9 mouse cellular contexts compared by ENCODE assay signal in genomic region chr2:104887882-104888566, GRCm38 (mm10). TPM values are rescaled to one million over a fixed set of nuclear protein-coding genes. Genes with fewer than 3 reads are reported as not detected.
DNase-seq lines count a peak whose midpoint lies in the region; ATAC-seq and TF ChIP-seq lines count a peak whose summit lies in the region.
"Had no signal": no experiment of that assay in that cellular context is flagged by ENCODE, and none has a peak within 500 bp of the region (broad histone marks: within the 10 kb centered on the region; RNA-seq: fewer than 3 reads in every experiment).

No protein-coding gene starts in this region.

- WGBS in lung, embryonic 14.5 days, result 19% methylated on average over 10 of the region's 10 CpGs

- no peaks in the 10 kb centered on the region for H3K9me3 ChIP-seq in lung, embryonic 14.5 days (ENCODE audit: low read depth, low read length)
- H3K9me3 ChIP-seq: limb, embryonic 12.5 days had no signal

- ATAC-seq in CD4-positive, CD25-positive, alpha-beta regulatory T cell, adult 4 months, result peak; percentile 79
- peak; percentile 62; the same call in 1 of the 2 replicates for ATAC-seq in lung, embryonic 14.5 days (ENCODE audit: insufficient read depth)

- TF ChIP-seq CTCF in lung, embryonic 14.5 days (IDR thresholded peaks at IDR 0.05; ENCODE audit: low read depth), result peak; percentile 94

- no peak overlapping the region for H3K27ac ChIP-seq in lung, embryonic 14.5 days (ENCODE audit: low read depth)
- H3K27ac ChIP-seq: limb, embryonic 12.5 days had no signal

- peak; percentile 88 for DNase-seq in adrenal gland, postnatal 10 days
- peak; percentile 72 for DNase-seq in embryo, embryonic 11.5 days (ENCODE audit: low read depth, low spot score)
- DNase-seq in gonadal fat pad, adult 2 months (ENCODE audit: low read depth), result peak; percentile 22
- peak; percentile 77 to 92 for DNase-seq in kidney, postnatal 36 days
- peak; percentile 93 for DNase-seq in lung, embryonic 14.5 days
- DNase-seq in ovary, postnatal 36 days (ENCODE audit: low spot score), result peak; percentile 73
- peak; percentile 69 for DNase-seq in thymus, postnatal 14 days

- H3K9ac ChIP-seq in lung, embryonic 14.5 days, result no peak overlapping the region
- H3K9ac ChIP-seq: limb, embryonic 12.5 days had no signal

- no peak overlapping the region for H3K4me3 ChIP-seq in lung, embryonic 14.5 days (ENCODE audit: low read depth, low read length)
- H3K4me3 ChIP-seq: limb, embryonic 12.5 days had no signal

- no peak overlapping the region for H3K4me2 ChIP-seq in lung, embryonic 14.5 days
- H3K4me2 ChIP-seq: limb, embryonic 12.5 days had no signal

- no peaks in the 10 kb centered on the region for H3K36me3 ChIP-seq in lung, embryonic 14.5 days (ENCODE audit: insufficient read depth)
- H3K36me3 ChIP-seq: limb, embryonic 12.5 days had no signal

- H3K27me3 ChIP-seq in lung, embryonic 14.5 days (ENCODE audit: insufficient read depth, low read length), result no peaks in the 10 kb centered on the region
- H3K27me3 ChIP-seq: limb, embryonic 12.5 days had no signal

- H3K4me1 ChIP-seq in lung, embryonic 14.5 days (ENCODE audit: insufficient read depth), result no peaks in the 10 kb centered on the region
- H3K4me1 ChIP-seq: limb, embryonic 12.5 days had no signal

RNA-seq across cellular contexts. Expression of gene Ccdc73, which starts 20.4 kb away (rescaled TPM):
- 1 to 10 TPM; 3.4 to 4.5 TPM for polyA plus RNA-seq in CD4-positive, CD25-positive, alpha-beta regulatory T cell, adult 4 months (2017; shearing (Covaris generic))
- 1 to 10 TPM; 5.5 to 8.2 TPM for total RNA-seq in adrenal gland, postnatal 10 days (2021)
- 1.9 and 2.7 TPM in 2 replicates for polyA plus RNA-seq in gonadal fat pad, adult 2 months (2012; rRNA removed)
- 5.7 and 5.8 TPM in 2 replicates for polyA plus RNA-seq in lung, embryonic 14.5 days (2014; fragmentation: Nextera tagmentation; extraction: Ambion mirVana)

RNA-seq across cellular contexts. Expression of gene Prrg4, which starts 38.3 kb away (rescaled TPM):
- polyA plus RNA-seq in CD4-positive, CD25-positive, alpha-beta regulatory T cell, adult 4 months (2017; shearing (Covaris generic)), result 1 to 10 TPM; 1.2 to 2.0 TPM
- total RNA-seq in adrenal gland, postnatal 10 days (2021), result 1 to 10 TPM; 2.1 to 4.6 TPM
- 0.47 and 0.96 TPM in 2 replicates for polyA plus RNA-seq in gonadal fat pad, adult 2 months (2012; rRNA removed)
- 2.3 and 3.9 TPM in 2 replicates for polyA plus RNA-seq in lung, embryonic 14.5 days (2014; fragmentation: Nextera tagmentation; extraction: Ambion mirVana)

Comparison
In these comparisons a context has a peak if more than half of its experiments do, and no peak if none do; other contexts are left out.
1. DNase-seq: peak in every context shown above with its lines; median percentile 93 in lung, embryonic 14.5 days; 88 in adrenal gland, postnatal 10 days; 84 in kidney, postnatal 36 days; 73 in ovary, postnatal 36 days; 72 in embryo, embryonic 11.5 days; 69 in thymus, postnatal 14 days; 22 in gonadal fat pad, adult 2 months.